Mouse (Mus musculus) kidney, embryonic 16.5 days (tissue): ENCODE data around the gene Fscn3. TPM values are rescaled to one million over a fixed set of nuclear protein-coding genes. Genes with fewer than 3 reads are reported as not detected.
A peak's percentile ranks its signal among the peaks of the same experiment; 100 is the strongest.

Experiments used
- ATAC-seq: fragments of 200-750 bp; cut with Nextera tagmentation; 2 replicates; pipeline ENCODE4 v1.8.0; 2017; ENCODE audit warnings: moderate TSS enrichment; ENCODE audit not compliant: low FRiP score, low TSS enrichment
- H3K27ac ChIP-seq: fragments of 300-500 bp; sonication (generic); 2 replicates; pipeline ENCODE4 v1.5.1; 2014; ENCODE audit warnings: low read length
- H3K27me3 ChIP-seq: fragments of 300-500 bp; sonication (generic); 2 replicates; pipeline ENCODE4 v1.6.1; 2014; ENCODE audit warnings: low read length, control low read depth, mixed read lengths; ENCODE audit not compliant: insufficient read depth
- H3K36me3 ChIP-seq: fragments of 300-500 bp; sonication (generic); 2 replicates; pipeline ENCODE4 v1.6.1; 2014; ENCODE audit warnings: low read length, control low read depth, mixed read lengths; ENCODE audit not compliant: insufficient read depth
- H3K4me1 ChIP-seq: fragments of 300-500 bp; sonication (generic); 2 replicates; pipeline ENCODE4 v1.6.1; 2014; ENCODE audit warnings: low read length, control low read depth, mixed read lengths; ENCODE audit not compliant: insufficient read depth
- H3K4me2 ChIP-seq: fragments of 300-500 bp; sonication (generic); replicated peaks from 2 replicates; pipeline ENCODE4 v1.6.1; 2014; ENCODE audit warnings: low read depth, low read length
- H3K4me3 ChIP-seq: fragments of 300-500 bp; sonication (generic); 2 replicates; pipeline ENCODE4 v1.5.1; 2014; ENCODE audit warnings: mild to moderate bottlenecking, low read length
- H3K9ac ChIP-seq: fragments of 300-500 bp; sonication (generic); replicated peaks from 2 replicates; pipeline ENCODE4 v1.6.1; 2014; ENCODE audit warnings: low read length
- H3K9me3 ChIP-seq: fragments of 300-500 bp; sonication (generic); 2 replicates; pipeline ENCODE4 v1.6.1; 2016; ENCODE audit warnings: low read length, control low read depth
- WGBS: fragments of 180-500 bp; shearing (Covaris S2); extraction: QIAGEN DNeasy Blood & Tissue Kit; methylation state at CpG from one replicate; pipeline ENCODE4 v1.1.7; 2014; 5-methylcytosine and 5-hydroxymethylcytosine counted together
- polyA plus RNA-seq: library from polyadenylated mRNA; unstranded; fragments of >200 nt; fragmentation: Nextera tagmentation; extraction: Ambion mirVana; gene quantifications from 2 replicates; pipeline ENCODE4 v1.2.1, GENCODE M21; 2015

Gene Fscn3
- polyA plus RNA-seq, 1 experiment from 2014 or later, result not detected

DNA sequence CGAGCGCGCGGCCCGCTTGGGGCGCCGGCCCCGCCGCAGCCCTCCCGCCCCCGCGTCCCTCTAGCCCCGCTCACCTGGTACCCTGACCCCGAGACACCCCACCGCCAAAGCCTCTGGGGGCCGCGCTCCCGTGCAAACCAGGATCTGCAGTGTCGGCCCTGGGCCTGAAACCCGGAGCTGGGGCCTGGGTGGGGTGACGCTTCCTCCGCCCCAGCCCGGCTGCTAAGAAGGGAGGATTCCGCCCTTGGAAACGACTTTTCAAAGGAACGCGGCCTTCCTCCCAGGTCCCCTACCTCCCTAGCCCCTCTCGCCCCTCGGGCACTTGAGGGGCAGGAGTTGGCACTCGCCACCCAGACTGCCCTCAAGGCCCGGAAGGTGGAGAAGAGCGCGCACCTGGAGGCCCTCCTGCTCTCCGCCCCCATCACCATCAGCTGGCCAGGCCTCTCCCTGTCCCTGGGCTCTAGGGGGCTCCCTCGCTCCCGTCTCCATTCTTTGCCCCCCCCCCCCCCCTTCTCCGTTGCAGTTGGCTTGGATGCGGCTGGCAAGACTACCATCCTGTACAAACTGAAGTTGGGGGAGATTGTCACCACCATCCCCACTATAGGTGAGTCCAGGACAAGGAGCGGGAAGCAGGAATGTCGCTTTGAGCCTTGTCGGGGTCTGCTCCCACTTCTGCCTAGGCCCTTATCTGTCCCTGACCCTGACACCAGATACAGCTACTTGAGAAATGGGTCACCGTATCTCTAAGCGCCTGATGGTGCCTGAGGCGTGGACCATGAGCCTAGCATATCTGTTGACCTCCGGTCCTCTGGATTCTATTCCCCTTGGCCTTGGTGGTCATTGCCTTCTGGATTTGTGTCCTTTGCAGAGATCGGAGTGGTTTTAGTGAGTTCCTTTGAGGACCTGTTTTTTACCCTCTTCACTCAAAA, 3.6 kb upstream of the Fscn3 start:
- Histone ChIP-seq H3K9ac (peak overlapping the region; percentile 94), H3K27ac (peak overlapping the region; percentile 66), H3K27me3 (no peaks in the 10 kb centered on the region), H3K4me3 (peak overlapping the region; percentile 89), H3K36me3 (peaks cover 20% of the 10 kb centered on the region), H3K4me1 (peaks cover 34% of the 10 kb centered on the region), H3K9me3 (no peaks in the 10 kb centered on the region), H3K4me2 (peak overlapping the region; percentile 67)
- WGBS, result 9% methylated on average over 44 of the region's 46 CpGs
- ATAC-seq, result peak; percentile 57

GRCm38 (mm10) chr6:28425019-28425418, 2.6 kb upstream of the Fscn3 start:
- WGBS, result 87% methylated on average over 6 of the region's 6 CpGs

GRCm38 (mm10) chr6:28428290-28428689, 701 bp downstream of the Fscn3 start, which contains the start of gene Gcc1:
Gene Gcc1, minus strand, starts transcription at chr6:28428390.
- Histone ChIP-seq H3K36me3 (peaks cover 19% of the 10 kb centered on the region), H3K9me3 (no peaks in the 10 kb centered on the region), H3K9ac (no peak within 1 kb of the TSS), H3K4me3 (no peak within 1 kb of the TSS), H3K27me3 (no peaks in the 10 kb centered on the region), H3K4me1 (peaks cover 9% of the 10 kb centered on the region), H3K27ac (no peak within 1 kb of the TSS), H3K4me2 (no peak within 1 kb of the TSS)
- WGBS, result 90% methylated on average over 3 of the region's 3 CpGs
- ATAC-seq, result no peak

More at GRCm38 (mm10) chr6:28425019-28425418, 2.6 kb upstream of the Fscn3 start:
- Histone ChIP-seq H3K27me3 (no peaks in the 10 kb centered on the region), H3K36me3 (peaks cover 19% of the 10 kb centered on the region), H3K4me2 (no peak overlapping the region), H3K27ac (no peak overlapping the region), H3K4me3 (peak overlapping the region; percentile 89; the same call in 1 of the 2 replicates), H3K9ac (0 out of 2 replicates have a peak overlapping the region, but pooled peaks have one; percentile 94), H3K4me1 (peaks cover 28% of the 10 kb centered on the region), H3K9me3 (no peaks in the 10 kb centered on the region)
- no peak for ATAC-seq

DNA sequence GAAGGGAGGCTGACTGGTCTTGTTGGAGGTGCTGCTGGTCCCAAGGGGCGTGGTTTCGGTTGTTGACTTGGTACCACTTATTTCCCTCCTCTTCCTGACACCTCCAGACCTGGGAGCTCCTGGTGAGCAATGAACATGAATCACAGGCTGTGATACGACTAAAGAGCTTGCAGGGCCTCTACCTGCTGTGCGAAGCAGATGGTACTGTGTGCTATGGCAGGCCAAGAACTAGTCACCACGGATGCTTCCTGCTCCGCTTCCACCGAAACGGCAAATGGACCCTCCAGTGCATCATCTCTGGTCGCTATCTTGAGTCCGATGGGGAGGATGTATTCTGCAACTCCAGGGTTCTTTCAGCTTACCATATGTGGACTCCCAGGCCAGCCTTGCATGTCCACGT, 2.3 kb downstream of the Fscn3 start:
- WGBS, result 85% methylated on average over 11 of the region's 11 CpGs
- H3K9me3 ChIP-seq, result no peaks in the 10 kb centered on the region
- no peak overlapping the region for H3K4me2 ChIP-seq
- H3K36me3 ChIP-seq, result peaks cover 17% of the 10 kb centered on the region
- no peak overlapping the region for H3K9ac ChIP-seq
- H3K4me1 ChIP-seq, result 0 out of 2 replicates have a peak, but pooled peaks cover 1% of the 10 kb centered on the region
- no peak for ATAC-seq
- H3K4me3 ChIP-seq, result no peak overlapping the region
- H3K27ac ChIP-seq, result no peak overlapping the region
- H3K27me3 ChIP-seq, result no peaks in the 10 kb centered on the region

DNA sequence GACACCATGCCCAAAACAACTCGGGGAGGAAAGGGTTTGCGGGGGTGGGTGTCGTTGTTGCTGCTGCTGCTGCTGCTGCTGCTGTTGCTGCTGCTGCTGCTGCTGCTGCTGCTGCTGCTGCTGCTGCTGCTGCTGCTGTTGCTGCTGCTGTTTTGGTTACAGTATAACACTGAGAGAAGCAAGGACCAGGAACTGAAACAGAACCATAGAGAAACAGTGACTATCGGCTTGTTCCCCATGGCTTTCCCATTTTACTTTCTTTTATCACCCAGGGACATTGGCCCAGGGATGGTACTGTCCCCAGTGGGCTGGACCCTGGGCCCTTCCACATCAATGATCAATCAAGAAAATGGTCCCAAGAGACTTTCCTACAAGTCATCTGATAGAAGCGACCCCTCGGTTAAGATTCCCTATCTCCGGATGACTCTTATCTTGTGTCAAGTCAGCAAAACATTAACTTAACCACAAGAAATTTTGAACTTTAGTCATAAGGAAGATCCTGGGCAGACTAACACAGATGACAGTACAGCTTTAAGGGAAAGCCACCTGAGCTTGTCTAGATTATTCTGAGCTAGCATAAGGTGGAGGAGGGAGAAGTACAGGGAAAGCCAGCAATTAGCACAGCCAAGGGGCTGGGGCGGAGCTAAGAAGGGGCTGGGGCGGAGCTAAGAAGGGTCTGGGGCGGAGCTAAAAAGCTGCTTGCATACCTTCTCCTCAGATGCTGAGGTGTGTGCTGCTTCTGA, 3.4 kb downstream of the Fscn3 start:
- WGBS, result 78% methylated on average over 10 of the region's 10 CpGs
- no peak overlapping the region for H3K4me3 ChIP-seq
- no peaks in the 10 kb centered on the region for H3K9me3 ChIP-seq
- H3K9ac ChIP-seq, result no peak overlapping the region
- no peak overlapping the region for H3K4me2 ChIP-seq
- no peak overlapping the region for H3K27ac ChIP-seq
- ATAC-seq, result no peak
- H3K36me3 ChIP-seq, result peaks cover 9% of the 10 kb centered on the region; the same call in 1 of the 2 replicates
- no peaks in the 10 kb centered on the region for H3K27me3 ChIP-seq
- no peaks in the 10 kb centered on the region for H3K4me1 ChIP-seq

DNA sequence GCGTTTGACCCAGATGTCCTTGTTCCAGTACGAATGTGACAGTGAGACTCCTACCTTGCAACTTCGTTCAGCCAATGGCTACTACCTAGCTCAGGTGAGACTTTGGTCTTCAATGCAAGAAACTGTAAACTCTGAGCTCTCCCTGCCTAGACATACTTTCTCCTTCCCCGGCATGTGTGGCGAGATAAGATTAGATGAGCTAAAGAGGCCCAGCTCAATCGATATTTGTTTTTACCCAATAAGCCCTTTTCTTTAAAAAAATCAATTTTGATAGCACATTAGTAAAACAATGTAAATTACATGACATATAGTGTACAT, 3.9 kb downstream of the Fscn3 start:
- no peak for ATAC-seq
- no peak overlapping the region for H3K4me2 ChIP-seq
- no peaks in the 10 kb centered on the region for H3K27me3 ChIP-seq
- H3K36me3 ChIP-seq, result peaks cover 5% of the 10 kb centered on the region; the same call in 1 of the 2 replicates
- H3K9me3 ChIP-seq, result no peaks in the 10 kb centered on the region
- H3K4me1 ChIP-seq, result no peaks in the 10 kb centered on the region
- H3K27ac ChIP-seq, result no peak overlapping the region
- no peak overlapping the region for H3K4me3 ChIP-seq
- 79% methylated on average over 6 of the region's 6 CpGs for WGBS
- no peak overlapping the region for H3K9ac ChIP-seq

GRCm38 (mm10) chr6:28447937-28448336, 20.3 kb downstream of the Fscn3 start:
- Histone ChIP-seq H3K4me1 (no peaks in the 10 kb centered on the region), H3K27me3 (peaks cover 26% of the 10 kb centered on the region), H3K4me3 (no peak overlapping the region), H3K36me3 (no peaks in the 10 kb centered on the region), H3K9ac (no peak overlapping the region), H3K9me3 (no peaks in the 10 kb centered on the region), H3K4me2 (no peak overlapping the region), H3K27ac (no peak overlapping the region)
- no peak for ATAC-seq
- WGBS, result 79% methylated on average over 7 of the region's 7 CpGs

DNA sequence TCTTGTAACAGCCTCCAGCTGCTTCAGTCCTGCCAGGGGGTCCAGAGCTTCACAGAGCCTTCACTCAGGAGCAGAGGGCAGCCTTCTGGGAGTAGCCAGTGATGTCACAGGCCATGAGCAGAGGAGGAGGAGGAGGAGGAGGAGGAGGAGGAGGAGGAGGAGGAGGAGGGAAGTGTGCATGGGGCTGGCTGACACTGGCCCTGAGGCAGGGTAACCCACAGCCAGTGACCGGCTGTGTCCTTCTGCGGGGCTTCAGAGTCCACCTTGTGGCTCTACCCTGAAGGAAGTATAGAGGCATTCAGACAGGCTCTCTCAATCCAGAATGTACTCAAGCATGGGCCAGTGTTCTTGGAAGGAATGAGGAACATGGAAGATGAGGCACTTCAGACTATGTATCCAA, 21.7 kb downstream of the Fscn3 start, which contains the start of gene Pax4:
TSS of gene Pax4 (minus strand) at position 101 of the 400 bp plus-strand sequence.
- peaks cover 35% of the 10 kb centered on the region for H3K27me3 ChIP-seq
- no peak within 1 kb of the TSS for H3K4me2 ChIP-seq
- no peaks in the 10 kb centered on the region for H3K36me3 ChIP-seq
- no peaks in the 10 kb centered on the region for H3K9me3 ChIP-seq
- no peak within 1 kb of the TSS for H3K27ac ChIP-seq
- no peak within 1 kb of the TSS for H3K4me3 ChIP-seq
- 69% methylated on average over 2 of the region's 2 CpGs for WGBS
- H3K9ac ChIP-seq, result no peak within 1 kb of the TSS
- H3K4me1 ChIP-seq, result no peaks in the 10 kb centered on the region
- ATAC-seq, result no peak

DNA sequence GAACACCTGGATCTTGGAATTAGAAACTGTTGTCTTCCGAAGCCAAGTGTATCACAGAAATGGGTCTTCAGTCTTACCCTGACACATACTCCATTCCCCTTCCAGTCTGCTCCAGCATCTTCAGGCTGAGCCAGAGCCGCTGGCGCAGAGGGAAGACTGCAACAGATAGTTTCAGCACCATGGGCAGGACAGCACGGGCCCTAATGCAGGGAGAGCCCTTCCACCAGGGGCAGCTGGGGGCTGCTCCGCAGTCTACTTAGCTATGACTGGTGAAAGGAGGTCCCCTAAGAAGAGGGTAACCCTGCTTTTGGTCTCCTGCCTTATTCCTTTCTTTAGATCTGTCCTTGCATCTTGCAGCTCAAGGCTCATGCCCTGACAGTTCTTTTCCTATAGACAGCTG, 22.9 kb downstream of the Fscn3 start:
- no peaks in the 10 kb centered on the region for H3K4me1 ChIP-seq
- peaks cover 36% of the 10 kb centered on the region for H3K27me3 ChIP-seq
- no peak for ATAC-seq
- no peak overlapping the region for H3K9ac ChIP-seq
- H3K27ac ChIP-seq, result no peak overlapping the region
- H3K4me2 ChIP-seq, result no peak overlapping the region
- no peak overlapping the region for H3K4me3 ChIP-seq
- H3K9me3 ChIP-seq, result no peaks in the 10 kb centered on the region
- WGBS, result 10% methylated on average over 5 of the region's 5 CpGs
- no peaks in the 10 kb centered on the region for H3K36me3 ChIP-seq
